Mouse (Mus musculus) brain, adult 2 months (tissue): ENCODE data around the gene Ccdc157.
"Not testable (repeated sequence)": the region's sequence is repeated elsewhere in the genome, so short reads cannot be mapped to it uniquely, and the experiment has no call there.

Experiments
- DNase-seq: peaks from one replicate; pipeline ENCODE4 v3.0.0; 2011; ENCODE audit warnings: low read depth, low spot score

Ccdc157 gene

GRCm38 (mm10) chr11:4133450-4133849 is 26.6 kb downstream of the Ccdc157 start:
- DNase-seq, result peak; percentile 25

GRCm38 (mm10) chr11:4128461-4128860 is 31.6 kb downstream of the Ccdc157 start:
- DNase-seq, result not testable (repeated sequence)

GRCm38 (mm10) chr11:4127059-4127458 is 33.0 kb downstream of the Ccdc157 start:
- DNase-seq, result no peak

- peak; percentile 48 for DNase-seq
Observed at GRCm38 (mm10) chr11:4123922-4124321, 36.2 kb downstream of the Ccdc157 start.

GRCm38 (mm10) chr11:4122742-4123579 is 37.1 kb downstream of the Ccdc157 start, which contains the start of gene Sec14l2:
Gene Sec14l2 (minus strand): TSS chr11:4123415.
- DNase-seq, result no peak

- no peak for DNase-seq
Observed at GRCm38 (mm10) chr11:4122226-4122625, 37.9 kb downstream of the Ccdc157 start.

GRCm38 (mm10) chr11:4121691-4122090 is 38.4 kb downstream of the Ccdc157 start:
- DNase-seq, result no peak

GRCm38 (mm10) chr11:4119635-4120034 is 40.5 kb downstream of the Ccdc157 start:
- DNase-seq, result no peak

GRCm38 (mm10) chr11:4118081-4118921 is 41.8 kb downstream of the Ccdc157 start:
- peak; percentile 87 for DNase-seq

GRCm38 (mm10) chr11:4117372-4118071 is 42.6 kb downstream of the Ccdc157 start:
- peak; percentile 51 for DNase-seq

- peak; percentile 72 for DNase-seq
Observed at GRCm38 (mm10) chr11:4116458-4117141, 43.5 kb downstream of the Ccdc157 start.

- peak; percentile 67 for DNase-seq
Observed at GRCm38 (mm10) chr11:4115407-4115806, 44.7 kb downstream of the Ccdc157 start.

GRCm38 (mm10) chr11:4114541-4114940 is 45.6 kb downstream of the Ccdc157 start:
- not testable (repeated sequence) for DNase-seq

GRCm38 (mm10) chr11:4113970-4114369 is 46.1 kb downstream of the Ccdc157 start:
- DNase-seq, result no peak

GRCm38 (mm10) chr11:4113496-4113895 is 46.6 kb downstream of the Ccdc157 start:
- no peak for DNase-seq

- no peak for DNase-seq
Observed at GRCm38 (mm10) chr11:4112861-4113260, 47.2 kb downstream of the Ccdc157 start.

- DNase-seq, result no peak
Observed at GRCm38 (mm10) chr11:4112033-4112432, 48.1 kb downstream of the Ccdc157 start.

- DNase-seq, result no peak
Observed at GRCm38 (mm10) chr11:4108691-4109090, 51.4 kb downstream of the Ccdc157 start.

GRCm38 (mm10) chr11:4107901-4108300 is 52.2 kb downstream of the Ccdc157 start:
- not testable (repeated sequence) for DNase-seq

- DNase-seq, result peak; percentile 87
Observed at GRCm38 (mm10) chr11:4105444-4105843, 54.6 kb downstream of the Ccdc157 start.

GRCm38 (mm10) chr11:4104989-4105388 is 55.1 kb downstream of the Ccdc157 start:
- DNase-seq, result peak; percentile 64
